Mouse (Mus musculus) adrenal gland, adult (tissue): ENCODE results near the gene Pid1.

ENCODE experiments used
- DNase-seq, 2 experiments: peaks; one replicate each; pipeline ENCODE4 v3.0.0; 2022 to 2023; ENCODE audit warnings: low spot score in 1 of 2; ENCODE audit not compliant: inconsistent age in 2 of 2

The Pid1 gene

GRCm38 (mm10) chr1:84077023-84077422 lies 287.0 kb downstream of the Pid1 start:
- DNase-seq, result no peak

- DNase-seq, result no peak
Measured at GRCm38 (mm10) chr1:84056884-84057630, 306.9 kb downstream of the Pid1 start.

- DNase-seq, result no peak
Measured at GRCm38 (mm10) chr1:84056306-84056705, 307.7 kb downstream of the Pid1 start.

GRCm38 (mm10) chr1:84025746-84026145 lies 338.2 kb downstream of the Pid1 start:
- DNase-seq, result no peak

- no peak for DNase-seq
Measured at GRCm38 (mm10) chr1:84012871-84013375, 351.1 kb downstream of the Pid1 start.

GRCm38 (mm10) chr1:84002630-84003029 lies 361.4 kb downstream of the Pid1 start:
- DNase-seq, result no peak
